Mouse (Mus musculus): ENCODE data around the gene Vps26b.

The Vps26b gene

DNA sequence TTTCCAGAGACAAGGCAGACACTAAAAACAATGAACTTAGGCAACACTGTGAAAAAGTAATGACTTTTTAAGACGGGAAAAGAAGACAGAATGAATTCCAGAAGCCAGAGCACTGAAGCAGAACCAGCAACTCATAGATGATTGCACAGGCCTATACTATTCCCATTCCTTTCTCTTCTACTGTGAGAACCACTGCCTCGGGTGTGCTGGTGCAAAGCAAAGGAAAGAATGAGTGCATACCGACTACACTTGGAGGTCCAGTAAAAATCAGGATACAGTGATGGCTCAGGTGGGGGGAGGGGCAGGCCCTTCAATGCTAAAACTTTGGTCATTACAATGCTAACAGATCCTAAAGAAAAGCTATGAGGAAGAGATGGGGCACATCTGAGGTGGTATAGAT lies 36.0 kb downstream of the Vps26b start:
- no peak for DNase-seq (ENCODE audit: low read depth)

DNA sequence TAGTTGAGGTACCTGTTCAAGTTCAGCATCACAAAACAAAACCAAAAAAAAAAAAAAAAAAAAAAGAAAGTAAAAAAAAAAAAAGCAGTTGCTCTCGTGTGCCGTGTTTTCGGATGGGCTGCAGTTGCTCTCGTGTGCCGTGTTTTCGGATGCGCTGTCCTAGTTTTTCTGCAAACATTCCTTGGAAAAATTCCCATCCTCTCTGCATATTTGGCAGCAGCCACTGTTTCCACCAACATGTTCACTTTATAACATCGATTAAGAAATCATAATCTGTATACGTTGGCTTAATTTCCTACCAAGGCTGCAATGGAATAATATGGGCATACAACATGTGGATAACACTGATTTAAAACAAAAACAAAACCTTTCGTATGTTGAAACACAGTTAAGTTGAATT lies 36.7 kb downstream of the Vps26b start:
- no peak for DNase-seq (ENCODE audit: low read depth)

DNA sequence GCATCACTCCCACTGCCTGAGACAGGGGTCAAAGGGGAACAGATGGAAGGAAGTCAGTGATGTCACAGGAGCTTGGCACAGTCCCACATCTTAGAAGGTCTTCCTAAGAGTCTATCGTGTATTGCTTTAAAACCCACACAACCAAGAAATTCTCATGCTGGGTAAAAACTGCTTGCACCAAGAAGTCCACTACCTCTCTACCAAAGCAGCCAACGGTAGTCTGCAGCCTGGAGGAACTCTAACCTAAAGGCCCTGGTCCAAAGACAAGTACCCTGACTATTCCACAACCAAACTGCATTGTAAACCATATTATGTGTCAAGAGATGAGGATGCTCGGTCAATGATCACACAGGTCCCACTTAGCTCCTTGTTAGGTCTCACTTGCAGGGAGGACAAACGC lies 39.7 kb downstream of the Vps26b start:
- no peak for DNase-seq (ENCODE audit: low read depth)

DNA sequence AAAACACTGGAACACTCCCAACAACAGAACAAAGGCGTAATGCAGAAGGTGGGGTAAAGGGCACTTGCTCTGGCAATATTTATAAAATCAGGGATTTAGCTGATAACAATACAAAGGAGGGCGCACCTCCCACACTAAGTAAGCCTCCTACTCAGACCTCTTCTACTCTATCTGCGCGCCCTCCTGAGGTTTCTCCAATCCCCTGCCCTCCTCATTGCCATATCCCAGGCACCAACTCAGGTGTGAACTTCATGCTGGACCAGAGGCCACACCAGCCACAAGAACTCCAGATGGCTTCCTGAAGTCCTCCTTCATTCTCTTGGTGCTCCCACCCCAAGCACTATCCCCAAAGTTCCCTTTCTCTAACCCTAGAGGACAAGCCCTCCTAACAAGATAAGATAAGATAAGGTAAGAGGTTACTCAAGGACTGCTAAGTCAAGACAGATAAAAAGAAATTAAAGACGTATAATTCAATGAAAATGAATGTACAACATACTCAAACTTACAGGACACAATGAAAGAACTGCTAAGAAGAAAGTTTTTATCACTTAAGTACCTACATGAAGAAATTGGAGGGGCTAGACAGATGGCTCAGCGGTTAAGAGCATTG lies 44.1 kb downstream of the Vps26b start:
- no peak for DNase-seq (ENCODE audit: low read depth)

DNA sequence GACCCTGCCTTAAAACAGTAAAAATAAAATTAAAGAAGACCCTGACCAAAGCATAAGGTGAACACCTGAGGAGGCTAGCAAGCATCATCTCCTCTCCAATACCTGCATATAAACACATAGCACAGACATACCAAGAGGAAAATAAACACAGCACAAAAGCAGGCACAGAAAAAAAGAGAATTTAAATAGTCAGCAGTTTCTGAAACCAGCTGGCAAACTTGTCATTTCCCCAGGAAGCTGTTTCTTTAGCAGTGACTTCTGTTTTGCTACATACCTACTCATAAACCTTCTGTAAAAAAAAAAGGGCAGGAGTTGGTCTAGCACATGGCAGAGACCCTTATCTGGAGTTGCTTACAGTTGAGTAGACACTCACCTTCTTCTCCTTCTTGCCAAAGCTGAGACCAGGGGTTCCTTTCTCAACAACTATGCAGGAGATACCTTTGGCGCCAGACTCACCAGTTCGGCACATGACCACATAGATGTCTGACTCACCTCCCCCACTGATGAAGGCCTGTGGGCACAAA lies 44.7 kb downstream of the Vps26b start:
- no peak for DNase-seq (ENCODE audit: low read depth)

DNA sequence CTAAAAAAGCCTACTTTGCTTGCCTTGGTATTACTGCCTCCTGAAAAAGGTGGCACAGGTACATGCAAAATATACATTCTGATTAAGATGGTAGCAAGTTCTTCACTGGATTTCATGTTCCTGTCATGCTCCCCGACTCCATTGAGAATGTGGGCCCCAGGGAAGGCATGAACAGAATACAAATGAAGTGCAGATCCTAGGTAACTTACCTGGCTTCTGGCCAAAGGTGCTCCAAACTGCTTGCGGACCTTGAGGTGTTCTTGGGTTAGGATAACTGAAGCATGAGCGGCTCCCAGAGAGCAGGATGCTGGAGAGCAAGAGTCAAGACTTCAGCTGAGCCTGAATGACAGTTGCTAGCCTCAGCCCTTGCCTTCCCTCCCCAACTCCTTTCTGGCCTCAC lies 51.1 kb downstream of the Vps26b start:
- no peak for DNase-seq (ENCODE audit: low read depth)

DNA sequence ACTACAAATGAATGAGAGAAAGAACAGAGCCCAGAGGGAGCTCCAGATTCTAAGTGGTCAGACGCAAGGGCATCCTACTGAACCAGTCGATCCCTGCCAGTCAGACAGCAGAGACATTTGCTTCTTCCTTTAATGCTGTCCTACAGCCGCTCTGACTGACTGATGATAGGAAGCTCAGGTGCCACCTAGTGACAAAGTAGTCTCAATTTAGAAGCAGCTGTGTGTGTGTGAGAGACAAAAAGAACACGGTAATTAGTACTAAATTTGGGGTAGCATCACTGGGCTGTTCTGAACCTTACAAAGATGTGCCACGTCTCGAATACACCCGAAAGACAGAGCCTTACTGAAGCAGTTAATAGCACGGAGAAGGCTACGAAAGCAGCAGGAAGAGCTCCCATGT lies 52.1 kb downstream of the Vps26b start:
- no peak for DNase-seq (ENCODE audit: low read depth)

Data from 416B (cell line).